Mouse (Mus musculus) CD4-positive helper T cell, adult 2 months (primary cell): ENCODE measurements around the gene Dmap1.

Source experiments
- DNase-seq: peaks from one replicate; pipeline ENCODE4 v3.0.0-alpha.2; 2012; ENCODE audit warnings: low read depth, missing footprints, low spot score

Gene Dmap1

DNA sequence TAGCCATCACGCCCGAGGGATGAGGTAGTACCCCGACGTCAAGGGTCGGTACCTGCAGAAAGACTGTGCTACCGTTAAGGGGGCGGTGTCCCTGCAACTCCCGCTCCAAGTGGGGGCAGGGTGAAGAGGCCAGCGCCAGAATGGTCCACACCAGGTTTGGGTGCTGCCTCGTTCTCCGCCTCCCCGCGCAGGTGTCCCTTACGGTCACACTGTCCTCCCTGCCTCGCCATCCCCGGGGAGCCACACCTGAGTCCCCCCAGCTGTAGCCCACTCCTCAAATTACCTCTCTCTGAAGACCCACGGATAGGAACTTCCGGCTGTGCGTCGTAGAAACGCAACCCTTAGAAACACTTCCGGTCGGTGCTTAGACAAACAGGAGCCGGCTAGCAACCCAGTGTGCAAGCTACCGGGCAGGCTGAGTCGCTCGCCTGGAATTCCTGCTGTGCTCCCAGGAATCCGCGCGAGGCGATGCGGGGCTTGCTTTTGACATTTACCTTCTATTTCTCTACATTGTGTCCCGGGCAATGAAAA, at the start of gene Dmap1:
TSS of gene Dmap1 (minus strand) at position 343 of the 531 bp plus-strand sequence.
- peak; percentile 85 for DNase-seq

GRCm38 (mm10) chr4:117724112-117724511, 42.0 kb upstream of the Dmap1 start, which contains the start of gene Gm12845:
Gm12845 (plus strand) TSS chr4:117724412.
- no peak for DNase-seq

- no peak for DNase-seq
Observed at GRCm38 (mm10) chr4:117713303-117714098, 31.4 kb upstream of the Dmap1 start.

DNA sequence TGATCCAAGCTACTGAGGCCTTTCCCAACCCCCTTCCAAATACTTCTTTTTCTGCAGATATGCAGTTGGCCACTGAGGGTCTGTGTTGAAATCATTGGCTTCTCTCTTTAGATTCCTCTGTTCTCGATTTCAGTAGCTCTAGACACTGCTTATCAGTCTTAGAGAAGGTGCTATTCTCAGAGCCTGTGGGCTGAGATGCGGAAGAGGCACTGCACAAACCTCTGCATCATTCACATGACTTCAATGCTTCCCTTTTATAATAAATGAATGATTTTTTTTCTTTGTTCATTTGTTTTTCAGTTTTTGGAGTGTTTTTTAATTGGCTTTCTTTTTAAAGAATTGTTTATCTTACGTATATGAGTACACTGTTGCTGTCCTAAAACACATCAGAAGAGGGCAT, 30.2 kb upstream of the Dmap1 start:
- no peak for DNase-seq

DNA sequence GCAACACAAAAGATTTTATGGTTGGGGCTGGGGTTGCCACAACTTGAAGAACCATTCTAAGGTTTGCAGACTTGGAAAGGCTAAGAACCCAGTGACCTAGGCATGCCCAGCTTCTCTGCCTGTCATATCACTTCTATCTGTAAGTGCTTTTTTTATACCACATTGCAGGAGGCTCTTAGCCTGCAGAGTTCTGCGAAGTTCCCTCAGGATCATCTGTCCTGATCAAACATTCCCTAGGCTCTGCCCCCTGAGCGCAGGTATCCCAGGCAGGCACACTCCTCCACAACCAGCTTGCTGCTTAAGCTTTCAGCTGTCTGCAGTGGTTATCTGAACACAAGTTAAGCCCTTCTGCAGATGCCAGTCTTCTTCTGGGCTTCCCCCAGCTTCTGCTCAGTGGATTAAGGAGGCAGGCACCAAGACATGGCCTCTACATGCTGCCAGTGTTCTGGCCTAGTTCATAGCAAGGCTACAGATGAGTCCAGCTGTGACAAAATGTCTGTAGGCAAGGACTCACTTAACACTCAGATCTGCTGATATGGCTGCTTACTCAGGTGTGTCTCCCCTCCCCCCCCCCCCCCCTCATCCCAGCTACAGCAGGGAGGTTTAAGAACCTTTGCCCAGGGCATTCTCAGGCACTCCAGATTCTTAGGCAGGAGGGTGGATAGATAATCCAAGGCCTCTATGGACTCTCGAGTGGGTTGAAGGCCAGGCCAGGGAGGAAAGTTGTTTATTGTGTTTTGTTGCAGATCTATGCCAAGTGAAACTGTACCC, 26.9 kb upstream of the Dmap1 start:
- DNase-seq = no peak

DNA sequence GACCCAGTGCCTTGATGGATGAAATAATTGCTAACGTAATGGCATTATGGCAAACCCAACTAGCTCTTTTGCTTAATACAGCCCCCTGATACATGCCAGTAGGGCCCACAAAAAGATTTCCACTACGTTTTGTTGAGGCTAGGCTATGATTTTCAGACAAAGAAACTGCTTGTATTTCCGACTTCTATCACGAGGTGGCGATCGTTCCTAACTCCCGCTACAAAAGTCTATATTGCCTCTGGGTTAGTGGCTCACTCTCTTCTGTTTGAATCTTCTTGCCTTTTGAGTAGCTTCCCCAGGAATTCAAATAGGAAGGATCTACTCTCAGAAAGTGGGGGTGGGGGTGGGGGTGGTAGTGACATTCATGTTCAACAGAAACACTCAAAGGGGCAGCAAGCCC, 23.3 kb upstream of the Dmap1 start:
- DNase-seq = peak; percentile 16

GRCm38 (mm10) chr4:117686354-117686753, 4.3 kb upstream of the Dmap1 start:
- no peak for DNase-seq

DNA sequence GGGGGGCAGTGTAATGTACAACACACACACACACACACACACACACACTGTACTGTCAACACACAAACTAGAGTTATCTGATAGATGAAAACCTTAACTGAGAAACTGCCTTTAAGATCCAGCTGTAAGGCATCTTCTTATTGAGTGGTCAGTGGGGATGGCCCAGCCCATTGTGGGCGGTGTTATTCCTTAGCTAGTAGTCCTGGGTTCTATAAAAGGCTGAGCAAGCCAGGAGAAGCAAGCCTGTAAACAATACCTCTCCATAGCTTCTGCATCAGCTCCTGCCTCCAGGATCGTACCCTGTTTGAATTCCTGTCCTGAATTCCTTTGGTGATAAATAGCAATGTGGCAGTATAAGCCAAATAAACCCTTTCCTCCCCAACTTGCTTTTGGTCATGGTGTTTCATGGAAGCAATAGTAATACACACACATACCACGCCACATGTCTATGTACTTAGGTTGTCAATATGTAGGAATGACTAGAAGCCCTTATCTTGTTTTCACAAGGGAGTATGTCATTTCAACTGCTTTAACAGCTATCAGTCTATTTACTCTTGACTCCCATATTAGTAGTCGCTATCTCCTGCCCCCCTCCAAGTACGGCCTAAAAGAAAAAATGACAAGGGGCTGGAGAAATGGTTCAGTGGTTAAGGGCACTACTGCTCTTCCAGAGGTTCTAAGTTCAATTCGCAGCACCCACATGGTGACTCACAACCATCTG, 1.1 kb upstream of the Dmap1 start:
- no peak for DNase-seq

DNA sequence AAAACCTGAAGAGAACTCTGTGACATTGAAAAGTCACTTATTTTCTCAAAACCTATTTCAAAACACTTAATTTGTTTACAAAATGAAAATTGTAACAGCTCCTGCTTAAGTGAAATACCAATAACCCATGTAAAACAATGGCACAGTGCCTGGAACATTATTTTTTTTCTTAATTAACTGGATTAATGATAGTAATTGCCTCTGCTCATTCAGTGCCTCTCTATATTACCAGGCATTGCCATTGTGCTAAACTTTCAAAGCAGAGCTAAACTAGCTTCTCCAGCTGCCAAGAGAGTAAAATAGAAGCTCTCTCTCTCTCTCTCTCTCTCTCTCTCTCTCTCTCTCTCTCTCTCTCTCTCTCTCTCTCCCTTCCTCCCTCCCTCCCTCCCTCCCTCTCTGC, 390 bp upstream of the Dmap1 start:
- no peak for DNase-seq

- no peak for DNase-seq
Observed at GRCm38 (mm10) chr4:117680963-117681362, 1.1 kb downstream of the Dmap1 start.

DNA sequence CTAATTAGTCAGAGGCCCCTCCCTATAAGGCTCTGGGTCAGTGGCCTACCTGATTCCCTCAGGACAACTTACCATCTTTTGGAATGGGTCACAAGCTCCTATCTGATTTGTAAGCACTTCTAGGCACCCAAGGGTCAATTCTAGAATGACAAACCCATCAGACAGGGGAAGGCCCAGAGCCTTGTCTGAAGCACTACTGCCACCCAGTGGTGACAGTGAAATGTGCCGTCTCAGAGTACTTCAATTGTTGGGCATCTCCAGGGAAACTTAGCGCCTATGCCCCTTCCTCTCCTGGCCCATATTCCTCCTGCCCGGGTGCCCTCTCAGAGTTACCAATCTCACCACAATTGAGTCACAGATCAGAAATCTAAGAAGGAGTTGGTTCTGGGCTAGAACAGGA, 5.2 kb downstream of the Dmap1 start:
- peak; percentile 59 for DNase-seq

GRCm38 (mm10) chr4:117673901-117674300, 8.2 kb downstream of the Dmap1 start:
- DNase-seq = no peak

DNA sequence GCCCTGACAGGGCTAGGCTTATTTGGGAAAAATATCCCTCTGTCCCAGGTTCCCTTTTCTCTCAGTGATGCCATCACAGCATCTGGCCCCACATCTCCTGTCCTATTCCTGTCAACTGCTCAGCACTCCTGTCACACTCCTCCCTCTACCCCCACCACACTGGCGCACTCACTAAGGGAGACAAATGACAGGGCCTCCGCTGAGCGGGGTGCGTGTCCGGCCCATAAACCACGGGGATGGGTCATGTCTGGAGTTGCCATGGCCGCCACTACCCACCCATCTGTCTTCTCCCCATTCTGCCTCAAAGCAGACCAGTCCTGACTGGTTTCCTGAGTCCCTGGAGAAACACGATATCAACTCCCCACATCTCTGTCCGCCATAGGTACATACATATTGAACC, 10.0 kb downstream of the Dmap1 start:
- DNase-seq = no peak

DNA sequence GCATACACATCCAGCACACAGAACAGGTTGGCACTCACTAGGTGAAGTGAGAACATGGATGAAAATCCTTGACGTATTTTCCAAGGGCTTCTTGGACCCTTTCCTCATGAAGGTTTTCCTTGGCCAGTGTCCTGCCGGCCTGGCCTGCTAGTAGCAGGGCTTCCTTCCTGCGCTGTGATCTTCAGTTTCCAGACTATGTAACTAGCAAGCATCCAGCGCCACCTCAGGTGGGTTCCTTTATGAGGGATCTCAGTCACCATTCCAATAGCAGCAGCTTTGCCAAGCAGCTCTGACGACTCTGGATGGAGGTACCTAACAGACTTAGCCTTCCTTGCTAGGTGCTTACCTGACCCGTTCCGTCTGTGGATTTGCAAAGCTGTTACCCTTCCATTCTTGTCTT, 12.2 kb downstream of the Dmap1 start:
- no peak for DNase-seq

GRCm38 (mm10) chr4:117666054-117666453, 16.0 kb downstream of the Dmap1 start:
- no peak for DNase-seq

DNA sequence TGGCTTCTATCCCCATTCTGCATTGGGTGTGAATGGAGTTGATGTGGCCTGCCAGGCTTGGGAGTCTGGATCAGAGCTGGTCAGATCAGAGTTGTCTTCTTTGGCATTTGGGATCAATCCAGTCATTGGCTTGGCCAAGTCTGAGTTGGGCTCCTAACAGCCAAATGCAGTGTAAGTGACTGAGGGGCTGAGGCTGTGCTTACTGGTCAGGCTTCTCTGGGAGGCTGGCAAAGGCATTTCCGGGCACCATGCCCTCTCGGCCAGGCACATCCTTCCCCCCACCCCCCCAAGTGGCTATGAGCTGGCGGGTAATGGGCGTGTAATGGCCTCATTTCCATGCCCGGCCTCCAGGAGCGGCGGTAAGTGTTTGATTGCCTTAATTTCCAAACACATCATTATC, 16.5 kb downstream of the Dmap1 start:
- no peak for DNase-seq

DNA sequence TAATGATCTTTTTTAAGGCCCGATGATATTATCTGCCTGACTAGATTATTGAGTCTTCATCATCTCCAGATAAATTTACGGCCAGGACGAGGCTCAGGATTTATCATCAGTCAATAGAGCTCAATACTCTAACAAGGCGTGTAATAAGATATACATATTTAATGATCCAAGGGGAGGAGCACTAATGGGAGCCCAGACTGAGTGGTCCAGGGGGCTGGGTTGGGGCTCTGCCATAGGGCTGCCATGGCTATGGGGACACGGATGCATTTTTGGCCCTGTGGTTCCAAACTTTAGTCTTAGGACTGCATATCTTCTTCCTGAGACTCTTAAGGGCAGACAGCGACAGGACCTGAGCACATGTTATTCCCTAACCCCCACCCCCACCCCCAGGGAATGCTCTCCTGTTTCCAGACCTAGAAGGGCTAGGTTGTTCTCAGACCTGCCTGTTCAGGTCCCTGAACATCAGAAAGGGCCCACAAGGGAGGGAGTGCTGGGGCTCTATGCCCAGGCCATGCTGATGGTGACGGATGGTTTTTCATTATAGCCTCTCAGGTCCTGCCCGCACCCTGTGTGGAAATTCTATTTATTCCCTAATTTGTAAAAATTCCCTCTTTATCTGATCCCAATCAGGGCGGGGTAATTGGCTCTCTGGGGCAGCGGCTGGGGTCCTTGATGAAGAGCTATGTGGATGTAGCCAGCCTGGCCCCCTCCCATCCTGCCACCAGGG, 17.5 kb downstream of the Dmap1 start:
- DNase-seq = no peak

GRCm38 (mm10) chr4:117660001-117660400, 22.1 kb downstream of the Dmap1 start:
- DNase-seq = no peak

DNA sequence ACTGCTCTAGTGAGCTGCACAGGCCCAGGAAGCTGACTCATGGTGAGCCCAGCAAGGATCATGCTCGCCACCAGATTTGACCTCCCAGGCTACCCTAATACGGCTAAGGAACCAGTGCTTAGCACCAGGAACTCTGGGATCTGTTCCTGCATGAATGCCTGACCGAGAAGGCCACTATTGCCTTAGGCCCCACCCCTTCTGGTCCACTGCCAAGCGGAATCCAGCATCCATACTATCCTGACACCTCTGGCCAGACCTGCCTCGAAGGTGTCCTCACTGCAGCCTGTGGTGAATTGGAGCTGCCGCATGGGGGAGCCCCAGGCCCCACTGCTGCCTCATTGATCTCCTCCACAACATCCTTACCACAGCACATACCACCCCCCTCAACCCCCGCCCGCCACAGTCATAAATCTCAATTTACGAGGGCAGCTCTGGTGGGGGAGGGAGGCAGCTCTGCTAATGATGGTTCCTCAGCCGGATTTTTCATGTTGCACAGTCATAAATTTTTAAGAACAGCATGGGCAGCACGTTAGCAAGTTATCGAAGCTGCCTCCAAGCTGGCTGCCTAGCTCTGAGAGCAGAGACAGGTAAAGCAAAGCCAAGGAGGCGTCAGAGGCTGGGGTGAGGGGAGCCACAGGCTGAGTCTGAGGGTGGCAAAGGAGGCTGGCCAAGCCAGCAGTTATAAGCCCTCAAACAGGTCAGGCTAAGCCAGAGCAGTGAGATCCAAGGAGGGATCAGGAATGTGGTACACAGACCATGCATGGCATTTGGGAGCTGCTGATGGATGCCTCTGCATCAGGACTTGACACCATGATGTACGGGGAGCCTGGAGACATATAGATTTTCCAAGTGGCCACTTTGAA, 23.3 kb downstream of the Dmap1 start:
- DNase-seq = peak; percentile 8

GRCm38 (mm10) chr4:117657646-117658045, 24.4 kb downstream of the Dmap1 start:
- no peak for DNase-seq
